Mouse (Mus musculus) spleen, adult 2 months (tissue): Measurements from ENCODE around the gene Il11ra1.

Source experiments
- CTCF ChIP-seq: fragments of 200-500 bp; IDR thresholded peaks from 2 replicates; pipeline ENCODE4 v1.5.1; 2011; ENCODE audit warnings: mild to moderate bottlenecking, inconsistent platforms; ENCODE audit not compliant: insufficient read depth, insufficient read length, insufficient replicate concordance; ENCODE audit errors: extremely low read depth
- POLR2A ChIP-seq: fragments of 200-500 bp; IDR thresholded peaks from 2 replicates; pipeline ENCODE4 v1.6.1; 2011; ENCODE audit warnings: low read depth, low read length, inconsistent platforms

GRCm38 (mm10) chr4:41705922-41706754 lies 6.3 kb downstream of the Il11ra1 start:
- TF ChIP-seq POLR2A, result no peak
- TF ChIP-seq CTCF, result no peak
